Mouse (Mus musculus): ENCODE measurements around the gene Kcnh6.

DNA sequence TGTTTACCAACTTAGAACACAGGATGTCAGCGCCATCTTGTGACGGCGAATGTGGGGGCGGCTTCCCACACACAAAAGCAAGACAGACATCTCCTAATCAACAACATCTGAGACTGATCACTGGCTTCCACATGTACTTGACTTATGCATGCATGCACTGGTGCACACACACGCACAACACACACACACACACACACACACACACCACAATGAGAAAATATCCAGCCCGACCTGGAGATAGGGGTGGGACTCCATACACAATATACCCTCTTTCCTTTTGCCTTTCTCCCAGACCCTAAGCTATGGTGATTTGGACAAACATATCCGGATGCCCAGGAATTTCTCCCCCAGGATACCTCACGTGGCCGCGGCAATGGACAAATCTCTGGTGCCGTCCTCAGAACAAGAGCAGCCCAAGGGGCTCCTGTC, 25.6 kb downstream of the Kcnh6 start:
- no peak for TF ChIP-seq CTCF (IDR thresholded peaks at IDR 0.05; ENCODE audit: insufficient read depth, low read depth, low read length)
- TF ChIP-seq POLR2A (IDR thresholded peaks at IDR 0.05; ENCODE audit: insufficient read depth, low read depth, low read length), result no peak

All from olfactory bulb, adult 2 months (tissue).